Mouse (Mus musculus): Measurements from ENCODE around the gene 4930438A08Rik.
"Not testable (repeated sequence)": the region's sequence is repeated elsewhere in the genome, so short reads cannot be mapped to it uniquely, and the experiment has no call there.

Gene 4930438A08Rik

DNA sequence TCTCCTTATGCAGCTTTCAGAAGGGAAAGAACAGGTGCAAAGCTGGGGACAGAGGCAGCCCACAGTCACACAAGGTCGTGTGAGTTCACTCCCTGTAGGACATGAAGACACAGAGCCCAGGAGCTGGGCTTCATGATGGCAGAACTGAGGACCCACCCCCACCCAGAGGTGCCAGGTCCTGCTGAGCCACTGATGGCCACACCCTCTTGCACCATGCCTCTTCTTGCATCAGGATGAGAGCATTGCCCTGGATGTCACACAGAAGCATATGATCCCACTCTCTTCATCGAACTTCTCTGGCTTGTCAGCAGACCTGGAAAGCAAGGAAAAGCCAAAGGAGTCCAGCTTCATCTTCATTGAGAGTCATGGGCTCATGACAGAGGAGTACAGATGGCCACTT is at the start of gene 4930438A08Rik:
TSS of gene 4930438A08Rik (plus strand) at position 228 of the 400 bp plus-strand sequence.
- in situ Hi-C loops (cut with MboI, MseI): no loop called here

DNA sequence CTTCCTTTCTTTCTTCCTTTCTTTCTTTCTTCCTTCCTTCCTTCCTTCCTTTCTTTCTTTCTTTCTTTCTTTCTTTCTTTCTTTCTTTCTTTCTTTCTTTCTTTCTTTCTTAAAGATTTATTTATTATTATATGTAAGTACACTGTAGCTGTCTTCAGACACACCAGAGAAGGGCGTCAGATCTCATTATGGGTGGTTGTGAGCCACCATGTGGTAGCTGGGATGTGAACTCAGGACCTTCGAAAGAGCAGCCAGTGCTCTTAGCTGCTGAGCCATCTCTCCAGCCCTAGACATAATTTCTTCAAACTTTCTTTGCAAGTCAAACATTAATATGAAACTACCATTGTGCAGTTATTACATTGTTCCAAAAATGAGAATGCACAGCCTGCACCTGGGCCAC is 49.7 kb upstream of the 4930438A08Rik start:
- in situ Hi-C loops (cut with MboI, MseI): loop anchor here (5.0 kb wide), 1 partner anchor 38 kb away; no protein-coding TSS in a partner anchor

DNA sequence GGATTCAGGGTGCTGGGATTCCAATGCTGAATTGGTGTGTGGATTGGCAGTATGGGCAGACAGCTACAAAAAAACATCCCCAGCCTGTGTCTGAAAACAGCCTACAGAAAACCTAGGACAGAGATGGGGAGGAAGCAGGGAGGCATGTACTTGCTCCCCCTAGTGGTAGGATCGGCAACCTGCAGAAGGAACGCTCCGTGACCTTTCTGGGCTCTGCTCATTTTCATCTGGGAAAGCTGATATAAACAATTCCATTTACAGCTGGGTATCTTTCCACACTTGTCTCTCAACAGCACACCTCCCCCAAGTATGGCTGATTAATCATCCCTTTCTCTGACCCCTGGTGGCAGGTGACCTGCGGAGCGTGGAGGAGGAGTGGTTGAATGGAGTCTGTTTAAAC is 48.9 kb upstream of the 4930438A08Rik start:
- in situ Hi-C loops (cut with MboI, MseI): no loop called here

DNA sequence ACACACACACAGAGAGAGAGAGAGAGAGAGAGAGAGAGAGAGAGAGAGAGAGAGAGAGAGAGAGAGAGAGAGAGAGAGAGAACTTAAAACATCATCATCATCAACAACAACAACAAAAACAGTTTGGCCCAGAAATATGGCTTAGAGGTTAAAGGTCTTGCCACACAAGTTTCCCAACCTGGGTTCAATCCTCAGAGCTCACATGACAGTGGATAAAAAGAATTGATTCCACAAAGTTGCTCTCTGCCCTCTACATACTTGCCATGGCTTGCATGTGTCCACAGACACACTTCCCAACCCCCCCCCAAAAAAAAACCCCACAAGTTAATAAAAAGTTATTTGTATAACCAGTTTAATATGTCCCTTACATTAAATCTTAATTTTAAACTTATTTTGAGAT is 48.2 kb upstream of the 4930438A08Rik start:
- in situ Hi-C loops (cut with MboI, MseI): no loop called here

DNA sequence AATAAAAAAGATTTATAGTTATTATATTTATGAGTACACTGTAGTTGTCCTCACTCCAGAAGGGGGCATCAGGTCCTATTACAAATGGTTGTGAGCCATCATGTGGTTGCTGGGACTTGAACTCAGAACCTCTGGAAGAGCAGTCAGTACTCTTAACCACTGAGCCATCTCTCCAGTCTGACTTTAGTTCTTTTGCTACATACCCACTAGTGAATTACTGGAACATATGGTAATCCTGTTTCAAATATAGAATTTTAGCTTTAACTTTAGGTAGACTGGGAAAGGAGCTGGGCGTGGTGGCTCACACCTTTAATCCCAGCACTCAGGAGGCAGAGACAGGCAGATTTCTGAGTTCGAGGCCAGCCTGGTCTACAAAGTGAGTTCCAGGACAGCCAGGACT is 46.6 kb upstream of the 4930438A08Rik start:
- in situ Hi-C loops (cut with MboI, MseI): not testable (repeated sequence)

DNA sequence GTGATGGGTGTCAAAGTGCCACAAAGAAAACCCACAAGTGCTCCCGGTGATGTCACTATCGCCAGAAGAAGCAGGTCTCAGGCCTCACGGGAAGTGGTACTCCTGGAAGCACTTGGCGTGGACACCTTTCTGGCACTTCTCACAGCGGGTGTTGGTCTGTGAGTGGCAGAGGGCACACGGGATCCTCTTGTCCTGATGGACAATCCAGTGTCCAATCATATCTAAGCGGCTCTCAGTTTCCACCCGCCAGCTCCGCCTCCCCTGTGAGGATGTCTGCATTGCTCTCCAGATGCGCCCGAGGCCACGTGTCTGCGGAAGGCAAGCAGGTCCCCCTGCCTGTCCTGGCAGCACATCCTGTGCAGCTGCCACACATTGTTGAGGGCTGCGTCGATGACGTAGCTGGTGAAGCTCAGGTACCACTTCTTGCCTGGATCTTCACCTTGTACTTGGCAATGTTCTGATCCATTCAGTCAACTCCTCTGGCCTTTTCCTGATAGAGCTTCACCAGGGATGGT is 44.1 kb upstream of the 4930438A08Rik start:
- in situ Hi-C loops (cut with MboI, MseI): no loop called here

DNA sequence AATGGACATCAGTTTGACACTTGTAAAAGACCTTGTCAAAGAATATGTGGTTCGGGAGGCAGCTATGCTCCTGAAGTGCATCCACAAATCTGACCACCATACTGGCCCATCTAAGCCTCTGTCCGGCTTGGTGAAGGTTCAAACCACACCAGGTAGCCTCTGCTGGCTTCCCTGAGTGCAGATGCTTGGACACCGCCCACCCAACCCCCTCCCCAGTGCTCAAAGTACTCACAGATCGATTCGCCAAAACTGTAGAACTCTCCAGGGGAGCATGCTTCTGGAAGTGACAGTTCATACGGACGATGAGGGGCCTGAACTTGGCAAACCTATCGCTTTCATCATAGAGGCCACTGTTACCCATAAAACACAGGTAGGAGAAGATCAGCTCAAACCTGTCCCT is 43.4 kb upstream of the 4930438A08Rik start:
- in situ Hi-C loops (cut with MboI, MseI): no loop called here

DNA sequence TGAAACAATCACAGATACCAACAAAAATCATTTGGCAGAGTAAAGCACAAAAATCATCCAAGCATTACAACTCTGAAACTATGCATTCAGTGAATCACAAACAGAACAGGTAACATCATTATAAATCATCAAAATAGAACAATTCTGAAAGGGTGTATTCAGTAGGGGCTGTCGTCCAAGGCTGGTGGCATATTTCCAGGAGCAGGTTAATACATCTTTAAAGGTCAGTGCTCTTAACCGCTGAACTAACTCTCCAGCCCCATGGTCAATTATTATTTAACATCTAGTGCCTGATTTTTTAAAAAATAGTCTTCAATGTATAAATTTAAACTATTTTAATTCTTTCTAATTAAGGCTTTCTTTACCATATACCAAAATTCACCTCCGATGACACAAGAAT is 40.0 kb upstream of the 4930438A08Rik start:
- in situ Hi-C loops (cut with MboI, MseI): not testable (repeated sequence)

DNA sequence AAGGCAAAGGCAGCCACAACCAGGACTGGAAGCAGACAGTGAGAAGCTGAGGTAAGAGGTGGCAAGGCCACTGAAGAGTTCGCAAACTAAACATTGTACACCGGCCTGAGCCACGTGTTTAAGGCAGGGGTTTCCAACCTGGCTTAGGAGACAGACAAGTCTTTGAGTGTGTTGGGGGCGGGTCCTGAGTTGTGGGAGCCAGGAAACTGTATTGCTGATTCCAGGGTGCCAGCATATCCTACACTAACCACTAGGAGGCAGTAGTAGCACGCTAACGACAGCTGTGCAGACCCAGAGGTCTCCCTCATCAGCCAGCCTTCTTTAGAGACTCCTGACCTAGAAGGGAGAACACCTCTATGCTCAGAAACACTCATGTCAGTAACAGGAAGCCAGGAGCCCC is 39.4 kb upstream of the 4930438A08Rik start:
- in situ Hi-C loops (cut with MboI, MseI): loop anchor here (5.0 kb wide), 1 partner anchor 57 kb away; no protein-coding TSS in a partner anchor

DNA sequence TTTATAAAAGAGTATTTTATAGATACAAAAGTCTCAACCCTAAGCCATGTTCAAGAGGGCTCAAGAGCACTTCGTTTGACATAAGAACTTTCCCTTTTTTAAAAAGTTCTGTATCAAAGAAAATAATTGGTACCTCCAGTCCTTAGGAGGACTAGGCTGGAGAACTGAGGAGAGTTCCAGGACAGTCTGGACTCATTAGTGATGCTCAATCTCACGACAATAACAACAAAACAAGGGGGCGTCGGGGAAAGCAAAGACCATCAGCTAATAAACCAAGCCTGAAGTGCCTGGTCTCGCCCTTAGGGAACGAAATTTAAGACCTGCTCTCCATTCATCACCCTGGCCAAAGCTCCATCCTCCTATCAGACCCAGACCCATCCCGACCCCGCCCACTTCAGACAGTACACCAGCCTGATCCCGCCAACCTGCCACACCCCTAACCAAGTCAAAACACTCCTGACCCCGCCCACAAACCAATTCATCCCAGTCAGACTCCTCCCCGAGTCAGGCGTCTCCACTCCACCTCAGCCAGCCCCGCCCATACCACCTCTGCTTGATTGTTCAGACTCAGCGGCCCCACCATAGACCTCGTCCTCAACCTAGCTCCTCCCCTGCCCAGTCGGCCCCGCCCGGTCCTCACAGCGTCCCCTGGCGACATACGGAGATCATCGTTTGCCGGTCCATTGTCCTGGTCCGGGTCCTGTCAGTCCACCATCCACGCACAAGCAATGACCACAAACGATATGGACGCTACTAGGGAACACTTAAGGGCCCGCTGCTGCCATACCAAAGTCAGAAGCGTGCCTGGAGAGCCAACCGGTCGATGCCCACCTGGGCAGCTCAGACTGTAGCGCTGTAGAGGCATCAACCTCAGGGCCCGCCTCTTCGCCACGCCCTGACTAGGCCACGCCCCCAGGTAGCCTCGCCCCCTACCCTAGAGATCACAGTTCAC is 35.5 kb upstream of the 4930438A08Rik start:
- in situ Hi-C loops (cut with MboI, MseI): loop anchor here (5.0 kb wide), 1 partner anchor 53 kb away; no protein-coding TSS in a partner anchor

DNA sequence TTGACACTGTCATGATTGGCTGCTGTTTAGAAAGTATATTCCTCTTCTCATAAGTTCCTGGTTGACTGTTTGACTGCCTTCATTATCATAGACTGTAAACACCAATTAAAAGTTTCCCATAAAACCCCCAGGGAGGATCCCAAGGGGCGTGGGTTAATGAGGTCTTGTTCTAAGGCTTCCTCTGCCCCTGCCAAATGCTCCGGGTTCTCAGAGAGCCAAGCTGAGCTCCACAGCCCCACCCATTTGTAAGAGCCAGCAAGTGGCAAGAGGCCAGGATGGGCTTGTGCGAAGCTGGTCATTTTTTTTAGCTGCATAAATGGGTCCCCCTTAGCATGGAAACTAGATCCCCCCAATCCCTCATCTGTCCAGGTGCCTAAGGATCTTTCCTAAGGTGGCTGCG is 27.3 kb upstream of the 4930438A08Rik start:
- in situ Hi-C loops (cut with MboI, MseI): no loop called here

DNA sequence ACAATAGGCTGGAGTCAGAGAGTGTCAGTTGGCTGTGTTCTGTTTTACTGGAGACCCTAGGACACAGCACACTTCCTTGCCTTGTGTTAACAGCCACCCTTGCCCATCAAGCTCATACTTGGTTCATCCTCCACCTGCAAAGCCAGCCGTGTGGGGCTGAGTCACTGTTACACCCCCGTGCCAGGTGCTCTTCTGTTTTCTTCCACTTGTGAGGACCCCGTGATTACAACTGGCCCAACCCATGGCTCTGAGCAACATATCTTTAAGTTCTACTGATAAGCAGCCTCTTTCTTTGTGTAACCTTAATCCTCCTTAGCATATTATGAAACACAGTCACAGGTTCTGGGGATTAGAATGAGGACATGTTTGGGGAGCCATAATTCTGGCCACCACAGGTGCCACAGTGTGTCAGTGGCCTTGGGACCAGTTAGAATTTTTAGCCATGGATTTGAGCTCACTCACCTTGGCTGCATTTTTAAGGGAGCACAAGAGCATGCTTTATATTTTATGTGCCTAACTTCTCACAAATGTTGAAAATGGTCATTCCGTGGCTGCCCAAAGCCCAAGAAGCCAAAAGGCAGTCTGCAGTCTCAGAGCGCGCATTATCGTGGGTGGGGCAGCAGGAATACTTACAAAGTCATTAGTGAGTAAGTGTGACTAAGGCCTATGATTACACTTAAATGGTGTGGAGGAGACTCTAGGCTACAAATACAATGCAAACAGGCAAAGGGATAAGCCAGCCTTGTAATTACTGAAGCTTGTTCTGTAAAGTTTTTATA is 25.2 kb upstream of the 4930438A08Rik start:
- in situ Hi-C loops (cut with MboI, MseI): no loop called here

DNA sequence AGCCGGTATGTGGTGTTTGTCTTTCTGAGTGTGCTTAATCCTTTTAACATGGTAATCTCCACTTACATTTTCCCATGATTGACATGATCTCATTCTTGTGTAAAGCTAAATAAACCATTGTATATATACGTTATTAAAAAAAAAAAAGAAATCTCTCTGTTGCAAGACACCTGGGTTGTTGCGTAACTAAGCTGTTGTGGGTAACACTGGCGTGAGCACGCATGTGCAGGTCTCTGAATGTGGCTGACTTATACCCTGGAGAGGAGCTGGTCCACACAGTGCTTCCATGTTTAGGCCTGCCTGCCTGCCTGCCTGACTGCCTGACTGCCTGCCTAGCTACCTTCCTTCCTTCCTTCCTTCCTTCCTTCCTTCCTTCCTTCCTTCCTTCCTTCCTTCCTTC is 24.0 kb upstream of the 4930438A08Rik start:
- in situ Hi-C loops (cut with MboI, MseI): loop anchor here (10.0 kb wide), 1 partner anchor 394 kb away; the partner anchor contains the start of gene Trim58

DNA sequence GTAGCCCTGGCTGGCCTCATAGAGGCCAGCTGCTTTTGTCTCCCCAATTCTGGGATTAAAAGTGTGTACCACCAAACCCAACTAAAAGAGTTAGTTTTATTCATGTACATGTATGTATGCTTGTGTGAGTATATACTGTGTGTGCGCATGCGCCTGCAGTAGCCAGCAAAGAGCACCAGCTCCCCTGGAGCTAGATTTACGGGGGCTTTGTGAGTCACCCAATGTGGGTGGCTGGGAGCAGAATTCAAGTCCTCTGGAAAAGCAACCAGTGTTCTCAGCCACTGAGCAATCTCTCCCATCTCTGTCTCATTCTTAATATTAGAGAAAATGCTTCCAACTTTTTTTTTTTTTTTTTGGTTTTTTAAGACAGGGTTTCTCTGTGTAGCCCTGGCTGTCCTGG is 20.2 kb upstream of the 4930438A08Rik start:
- in situ Hi-C loops (cut with MboI, MseI): loop anchor here (10.0 kb wide), 1 partner anchor 390 kb away; the partner anchor contains the start of gene Trim58

DNA sequence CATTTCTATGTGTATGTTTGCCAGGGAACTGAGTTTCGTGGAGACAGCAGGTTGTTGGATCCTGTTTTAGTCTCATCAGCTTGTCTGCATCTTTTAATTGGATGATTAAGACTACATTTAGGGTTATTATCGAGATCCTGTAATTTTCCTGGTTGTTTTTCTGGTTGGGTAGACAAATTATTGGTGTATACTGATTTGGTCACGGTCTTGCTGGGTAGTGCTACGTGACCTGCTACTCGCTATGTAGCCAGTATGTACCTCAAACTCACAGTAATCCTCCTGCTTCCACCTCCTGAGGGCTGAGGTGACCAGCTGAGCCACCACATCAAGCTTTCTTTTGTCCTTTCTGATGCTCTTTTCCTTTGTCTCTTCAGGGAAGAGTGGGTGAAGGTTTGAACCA is 16.8 kb upstream of the 4930438A08Rik start:
- in situ Hi-C loops (cut with MboI, MseI): loop anchor here (10.0 kb wide), 1 partner anchor 387 kb away; the partner anchor contains the start of gene Trim58

DNA sequence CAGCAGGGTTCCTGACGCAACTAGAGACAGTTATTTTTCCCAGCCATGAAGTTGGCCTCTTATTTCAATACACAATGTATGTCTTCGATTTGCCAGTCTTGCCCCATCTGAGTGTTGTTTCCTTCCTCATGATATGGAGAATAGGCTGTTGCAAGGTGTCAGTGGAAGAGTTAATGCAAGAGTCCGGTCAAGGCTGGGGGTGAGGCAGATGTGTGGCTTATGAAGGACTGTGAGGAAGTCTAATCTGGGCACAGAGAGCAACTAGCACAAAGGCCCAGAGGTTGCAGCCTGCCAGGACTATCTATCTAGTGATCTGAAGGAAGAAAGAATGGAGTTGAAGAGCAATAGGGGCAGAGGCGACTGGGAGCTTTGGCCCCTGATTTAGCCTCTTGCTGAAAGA is 14.4 kb upstream of the 4930438A08Rik start:
- in situ Hi-C loops (cut with MboI, MseI): no loop called here

DNA sequence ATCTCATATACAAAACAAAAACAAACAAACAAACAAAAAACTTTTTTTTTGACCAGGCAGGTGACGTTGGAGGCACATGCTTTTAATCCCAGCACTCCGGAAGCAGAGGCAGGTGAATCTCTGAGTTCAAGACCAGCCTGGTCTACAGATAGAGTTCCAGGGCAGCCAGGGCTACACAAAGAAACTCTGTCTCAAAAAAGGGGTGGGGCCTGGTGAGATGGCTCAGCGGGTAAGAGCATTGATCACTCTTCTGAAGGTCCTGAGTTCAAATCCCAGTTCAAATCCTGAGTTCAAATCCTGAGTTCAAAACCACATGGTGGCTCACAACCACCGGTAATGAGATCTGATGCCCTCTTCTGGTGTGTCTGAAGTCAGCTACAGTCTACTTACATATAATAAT is 12.8 kb upstream of the 4930438A08Rik start:
- in situ Hi-C loops (cut with MboI, MseI): no loop called here

DNA sequence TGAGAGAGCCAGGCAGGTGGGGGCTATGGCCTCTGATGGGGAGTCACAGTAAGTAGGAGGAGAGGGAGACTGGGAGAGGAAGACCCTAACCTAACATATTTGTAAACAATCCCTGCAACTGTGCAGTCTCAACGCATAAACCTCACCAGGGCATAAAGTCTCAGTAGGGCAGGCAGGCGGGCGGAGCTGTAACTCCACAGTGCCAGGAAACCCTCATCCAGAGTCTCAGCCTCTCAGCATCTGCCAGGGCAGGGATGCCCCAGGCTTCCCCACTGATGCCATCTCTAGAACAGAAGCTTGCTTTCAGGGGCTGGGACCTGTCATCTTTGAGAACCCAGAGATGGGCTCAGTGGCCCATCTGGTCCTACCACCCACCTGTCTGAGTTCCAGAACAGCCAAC is 12.3 kb upstream of the 4930438A08Rik start:
- in situ Hi-C loops (cut with MboI, MseI): no loop called here

DNA sequence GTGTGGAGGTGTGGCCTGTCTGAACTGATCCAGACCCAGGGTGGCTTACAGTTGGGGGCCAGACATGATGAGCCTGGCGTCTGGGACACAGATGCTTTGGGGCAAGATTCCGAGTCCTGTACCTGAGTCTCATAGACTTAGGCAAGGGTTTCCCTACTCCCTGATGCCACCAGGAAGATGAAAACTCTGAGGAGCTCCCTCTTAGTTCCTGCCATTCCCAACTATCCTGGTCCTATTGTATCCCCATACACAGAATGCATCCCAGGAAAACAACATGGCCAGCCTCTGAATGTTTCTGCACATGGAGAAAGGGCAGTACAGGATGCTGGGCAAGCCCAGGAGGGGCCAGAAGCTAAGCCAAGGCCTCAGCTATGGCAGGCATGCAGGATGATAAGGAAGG is 11.1 kb upstream of the 4930438A08Rik start:
- in situ Hi-C loops (cut with MboI, MseI): no loop called here

DNA sequence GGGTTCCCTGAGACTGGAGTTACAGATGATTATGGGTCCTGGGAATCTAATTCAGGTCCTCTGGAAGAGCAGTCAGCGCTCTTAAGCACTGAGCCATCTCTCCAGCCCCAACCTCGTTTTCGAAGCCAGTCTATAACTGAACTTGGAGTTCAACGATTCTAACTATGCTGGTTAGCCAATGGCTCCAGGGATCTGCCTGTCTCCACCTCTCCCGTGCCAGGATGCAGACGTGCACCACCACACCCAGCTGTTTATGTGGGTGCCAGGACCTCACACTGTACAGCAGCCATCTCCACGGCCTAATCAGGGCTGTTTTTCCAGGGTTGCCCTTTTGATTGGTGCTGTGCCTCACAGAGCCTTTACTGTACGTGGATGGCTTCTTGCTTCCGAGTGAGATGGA is 10.1 kb upstream of the 4930438A08Rik start:
- in situ Hi-C loops (cut with MboI, MseI): no loop called here

DNA sequence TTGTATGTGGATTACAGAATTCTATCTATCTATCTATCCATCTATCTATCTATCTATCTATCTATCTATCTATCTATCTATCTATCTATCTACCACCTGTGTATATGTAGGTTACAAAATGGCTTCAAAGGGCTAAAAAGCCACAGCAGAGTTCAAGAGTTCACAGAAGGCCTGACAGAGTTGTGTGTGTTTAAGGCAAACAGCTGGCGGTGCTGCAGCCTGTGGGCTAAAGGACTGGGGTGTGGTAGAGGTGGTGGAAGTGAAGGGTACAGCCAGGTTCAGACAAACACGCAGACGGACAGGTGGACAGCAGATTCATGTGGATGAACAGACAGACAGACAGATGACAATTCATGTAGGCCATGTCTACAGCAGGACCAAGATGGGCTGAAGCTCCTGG is 6.3 kb upstream of the 4930438A08Rik start:
- in situ Hi-C loops (cut with MboI, MseI): no loop called here

DNA sequence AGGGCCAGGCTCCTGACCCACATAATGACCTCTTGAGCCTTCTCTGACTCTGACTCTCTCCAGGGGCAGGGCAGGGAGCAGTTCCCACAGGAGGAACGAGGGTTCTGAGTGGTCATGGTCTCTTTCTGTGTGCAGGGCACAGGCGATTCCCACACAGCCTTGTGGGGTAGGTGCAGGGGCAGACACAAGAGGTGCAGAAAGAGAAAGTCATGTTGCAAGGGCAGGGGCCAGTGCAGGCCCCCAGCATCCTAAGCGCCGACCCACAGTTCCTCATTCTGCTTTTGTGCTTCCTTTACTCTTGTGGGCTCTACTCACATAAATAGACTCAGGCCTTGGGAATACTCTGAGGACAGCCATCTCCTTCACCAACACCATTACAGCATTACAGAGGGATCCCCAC is 1.2 kb downstream of the 4930438A08Rik start:
- in situ Hi-C loops (cut with MboI, MseI): no loop called here

All from regulatory T cell (primary cell).